Mouse (Mus musculus): ENCODE measurements around the gene Usp43. TPM values are rescaled to one million over a fixed set of nuclear protein-coding genes. Genes with fewer than 3 reads are reported as not detected.

Usp43 gene
- polyA plus RNA-seq, 1 experiment from 2014 or later: 2.8 TPM

- Histone ChIP-seq H3K4me3 (replicated peaks; ENCODE audit: low read length) (no peak overlapping the region), H3K9ac (ENCODE audit: low read length) (no peak overlapping the region), H3K4me2 (ENCODE audit: low read depth, low read length) (no peak overlapping the region), H3K27ac (ENCODE audit: low read length) (no peak overlapping the region), H3K4me1 (ENCODE audit: control insufficient read depth, insufficient read depth, low read length) (no peaks in the 10 kb centered on the region), H3K9me3 (replicated peaks; ENCODE audit: control insufficient read depth, low read length) (no peaks in the 10 kb centered on the region), H3K27me3 (ENCODE audit: control insufficient read depth, insufficient read depth, low read length) (no peaks in the 10 kb centered on the region), H3K36me3 (ENCODE audit: control insufficient read depth, insufficient read depth, low read length) (no peaks in the 10 kb centered on the region)
- no peak for ATAC-seq (ENCODE audit: insufficient read depth, low FRiP score)
- WGBS: 75% methylated on average over 11 of the region's 11 CpGs
These were observed 114.9 kb downstream of the Usp43 start for GRCm38 (mm10) chr11:67806832-67807597.

GRCm38 (mm10) chr11:67805538-67805937, 116.4 kb downstream of the Usp43 start:
- no peak for ATAC-seq (ENCODE audit: insufficient read depth, low FRiP score)

More at GRCm38 (mm10) chr11:67805538-67805937, 116.4 kb downstream of the Usp43 start:
- no peak overlapping the region for H3K9ac ChIP-seq (ENCODE audit: low read length)
- no peaks in the 10 kb centered on the region for H3K36me3 ChIP-seq (ENCODE audit: control insufficient read depth, insufficient read depth, low read length)
- H3K27ac ChIP-seq (ENCODE audit: low read length): no peak overlapping the region
- H3K4me1 ChIP-seq (ENCODE audit: control insufficient read depth, insufficient read depth, low read length): no peaks in the 10 kb centered on the region
- H3K27me3 ChIP-seq (ENCODE audit: control insufficient read depth, insufficient read depth, low read length): no peaks in the 10 kb centered on the region
- H3K9me3 ChIP-seq (replicated peaks; ENCODE audit: control insufficient read depth, low read length): no peaks in the 10 kb centered on the region
- H3K4me3 ChIP-seq (replicated peaks; ENCODE audit: low read length): no peak overlapping the region
- 88% methylated on average over 1 of the region's 1 CpGs for WGBS
- H3K4me2 ChIP-seq (ENCODE audit: low read depth, low read length): no peak overlapping the region

Other genes starting within 250 kb of the Usp43 start
- gene Rcvrn, start 226.8 kb downstream of the Usp43 start, polyA plus RNA-seq (2015; fragmentation: Nextera tagmentation; extraction: Ambion mirVana): not detected in 2 replicates
- 0.93 and 0.97 TPM in 2 replicates for gene Glp2r, start 151.0 kb downstream of the Usp43 start, polyA plus RNA-seq (2015; fragmentation: Nextera tagmentation; extraction: Ambion mirVana)
- gene Gsg1l2, start 147.5 kb downstream of the Usp43 start, polyA plus RNA-seq (2015; fragmentation: Nextera tagmentation; extraction: Ambion mirVana): 0.53 TPM in 1 of 2 replicates, not detected in the other
- 0.56 and 6.4 TPM in 2 replicates for gene Dhrs7c, start 124.0 kb downstream of the Usp43 start, polyA plus RNA-seq (2015; fragmentation: Nextera tagmentation; extraction: Ambion mirVana)
- gene Cfap52, start 43.5 kb upstream of the Usp43 start, polyA plus RNA-seq (2015; fragmentation: Nextera tagmentation; extraction: Ambion mirVana): 0.83 and 1.0 TPM in 2 replicates
- 62.1 and 69.7 TPM in 2 replicates for gene Stx8, start 44.0 kb upstream of the Usp43 start, polyA plus RNA-seq (2015; fragmentation: Nextera tagmentation; extraction: Ambion mirVana)

All from stomach, embryonic 16.5 days (tissue).